Comparison of ENCODE assay signal across 20 mouse cellular contexts in the genomic region with DNA sequence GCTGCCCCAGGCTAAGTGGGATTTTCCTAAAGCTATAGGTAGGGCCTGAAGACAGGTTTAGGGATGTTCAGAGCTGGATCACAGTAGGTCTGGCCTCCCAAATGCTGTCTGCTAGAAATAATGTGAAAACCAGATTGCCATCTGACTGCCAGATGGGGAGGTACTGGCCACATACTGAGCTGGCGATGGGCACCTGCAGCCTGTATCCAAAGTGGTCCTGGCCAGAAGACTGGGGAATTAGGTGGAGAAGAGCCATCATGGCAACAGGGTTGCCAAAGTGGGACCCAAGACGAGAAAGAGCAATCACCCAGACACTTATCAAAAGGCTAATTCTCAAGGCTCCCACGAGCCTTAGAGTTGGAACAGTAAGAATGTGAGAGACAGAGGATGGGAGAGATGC. TPM values are rescaled to one million over a fixed set of nuclear protein-coding genes. Genes with fewer than 3 reads are reported as not detected.
A peak's percentile ranks its signal among the peaks of the same experiment; 100 is the strongest.
DNase-seq lines count a peak whose midpoint lies in the region; ATAC-seq lines count a peak whose summit lies in the region.
"Had no signal": no experiment of that assay in that cellular context is flagged by ENCODE, and none has a peak within 500 bp of the region (broad histone marks: within the 10 kb centered on the region; RNA-seq: fewer than 3 reads in every experiment).

No protein-coding gene starts in this region.

- H3K27ac ChIP-seq in hindbrain, embryonic 13.5 days, result no peak overlapping the region
- H3K27ac ChIP-seq in hindbrain, embryonic 10.5 days, result no peak overlapping the region
- H3K27ac ChIP-seq in midbrain, embryonic 13.5 days, result no peak overlapping the region
- H3K27ac ChIP-seq in midbrain, embryonic 11.5 days (ENCODE audit: low read depth, low read length), result no peak overlapping the region
- H3K27ac ChIP-seq in hindbrain, embryonic 16.5 days (ENCODE audit: low read depth, low read length), result no peak overlapping the region
- H3K27ac ChIP-seq: embryonic facial prominence, embryonic 15.5 days; heart, adult 2 months had no signal

- no peaks in the 10 kb centered on the region for H3K36me3 ChIP-seq in hindbrain, embryonic 13.5 days
- H3K36me3 ChIP-seq in hindbrain, embryonic 10.5 days, result peaks cover 9% of the 10 kb centered on the region
- H3K36me3 ChIP-seq in midbrain, embryonic 13.5 days, result no peaks in the 10 kb centered on the region
- H3K36me3 ChIP-seq in midbrain, embryonic 11.5 days (ENCODE audit: control insufficient read depth, insufficient read depth, low read length), result no peaks in the 10 kb centered on the region
- no peaks in the 10 kb centered on the region for H3K36me3 ChIP-seq in hindbrain, embryonic 16.5 days (ENCODE audit: control insufficient read depth, insufficient read depth, low read length)
- H3K36me3 ChIP-seq: embryonic facial prominence, embryonic 15.5 days; G1E had no signal

- H3K4me2 ChIP-seq in hindbrain, embryonic 13.5 days, result peak overlapping the region; percentile 91
- peak overlapping the region; percentile 80 for H3K4me2 ChIP-seq in midbrain, embryonic 13.5 days (replicated peaks)
- H3K4me2 ChIP-seq in midbrain, embryonic 11.5 days, result no peak overlapping the region
- H3K4me2 ChIP-seq in hindbrain, embryonic 16.5 days (ENCODE audit: low read length), result 0 out of 2 replicates have a peak overlapping the region, but pooled peaks have one; percentile 5
- H3K4me2 ChIP-seq: embryonic facial prominence, embryonic 15.5 days had no signal

- WGBS in hindbrain, embryonic 13.5 days, result 85% methylated on average over 3 of the region's 3 CpGs
- WGBS in hindbrain, embryonic 10.5 days, result 85% methylated on average over 3 of the region's 3 CpGs
- WGBS in midbrain, embryonic 13.5 days, result 91% methylated on average over 3 of the region's 3 CpGs
- 83% methylated on average over 3 of the region's 3 CpGs for WGBS in midbrain, embryonic 11.5 days
- 74% methylated on average over 3 of the region's 3 CpGs for WGBS in hindbrain, embryonic 16.5 days

- H3K9ac ChIP-seq in hindbrain, embryonic 13.5 days, result no peak overlapping the region
- no peak overlapping the region for H3K9ac ChIP-seq in midbrain, embryonic 13.5 days (replicated peaks)
- no peak overlapping the region for H3K9ac ChIP-seq in midbrain, embryonic 11.5 days (ENCODE audit: low read length)
- H3K9ac ChIP-seq in hindbrain, embryonic 16.5 days (ENCODE audit: low read depth, low read length), result no peak overlapping the region
- H3K9ac ChIP-seq: embryonic facial prominence, embryonic 15.5 days had no signal

- peaks cover 68% of the 10 kb centered on the region for H3K4me1 ChIP-seq in hindbrain, embryonic 13.5 days (replicated peaks)
- H3K4me1 ChIP-seq in hindbrain, embryonic 10.5 days (replicated peaks), result peaks cover 80% of the 10 kb centered on the region
- H3K4me1 ChIP-seq in midbrain, embryonic 13.5 days (replicated peaks), result peaks cover 55% of the 10 kb centered on the region
- peaks cover 12% of the 10 kb centered on the region for H3K4me1 ChIP-seq in midbrain, embryonic 11.5 days (ENCODE audit: control insufficient read depth, insufficient read depth, low read length)
- H3K4me1 ChIP-seq in hindbrain, embryonic 16.5 days (ENCODE audit: control insufficient read depth, insufficient read depth, low read depth, low read length), result peaks cover 20% of the 10 kb centered on the region

- no peaks in the 10 kb centered on the region for H3K9me3 ChIP-seq in hindbrain, embryonic 13.5 days
- no peaks in the 10 kb centered on the region for H3K9me3 ChIP-seq in hindbrain, embryonic 10.5 days
- H3K9me3 ChIP-seq in midbrain, embryonic 13.5 days, result no peaks in the 10 kb centered on the region
- no peaks in the 10 kb centered on the region for H3K9me3 ChIP-seq in midbrain, embryonic 11.5 days (ENCODE audit: control insufficient read depth, low read length)
- no peaks in the 10 kb centered on the region for H3K9me3 ChIP-seq in hindbrain, embryonic 16.5 days (ENCODE audit: control insufficient read depth, low read length)
- H3K9me3 ChIP-seq: embryonic facial prominence, embryonic 15.5 days had no signal

- H3K4me3 ChIP-seq in hindbrain, embryonic 13.5 days, result no peak overlapping the region
- no peak overlapping the region for H3K4me3 ChIP-seq in hindbrain, embryonic 10.5 days
- no peak overlapping the region for H3K4me3 ChIP-seq in midbrain, embryonic 13.5 days (replicated peaks)
- no peak overlapping the region for H3K4me3 ChIP-seq in midbrain, embryonic 11.5 days (ENCODE audit: low read depth, low read length)
- H3K4me3 ChIP-seq in hindbrain, embryonic 16.5 days (ENCODE audit: low read length), result no peak overlapping the region
- H3K4me3 ChIP-seq: embryonic facial prominence, embryonic 15.5 days; heart, adult 2 months had no signal

- peak; percentile 55 to 73 for DNase-seq in cerebellum, postnatal 10 days
- no peak for DNase-seq in cerebellum, adult 9-10 months
- DNase-seq in hindbrain, embryonic 10.5 days (ENCODE audit: low spot score), result no peak
- DNase-seq in midbrain, embryonic 11.5 days (ENCODE audit: low spot score, missing footprints), result no peak
- DNase-seq in adrenal gland, postnatal 4 days (ENCODE audit: low spot score in 2 of 2), result no peak
- DNase-seq: adrenal gland, postnatal 36 days; cerebellum, adult 9-11 months; embryo, embryonic 11 days; gastrocnemius, postnatal 10 days; heart, adult 2 months; heart, postnatal 14 days; kidney, postnatal 4 days; lung, adult 18-20 months had no signal

- H3K27me3 ChIP-seq in hindbrain, embryonic 13.5 days, result peaks cover 12% of the 10 kb centered on the region
- peaks cover 29% of the 10 kb centered on the region for H3K27me3 ChIP-seq in hindbrain, embryonic 10.5 days (ENCODE audit: insufficient read depth, poor library complexity, severe bottlenecking)
- peaks cover 24% of the 10 kb centered on the region for H3K27me3 ChIP-seq in midbrain, embryonic 13.5 days
- H3K27me3 ChIP-seq in midbrain, embryonic 11.5 days (ENCODE audit: control insufficient read depth, insufficient read depth, low read length), result peaks cover 19% of the 10 kb centered on the region
- no peaks in the 10 kb centered on the region for H3K27me3 ChIP-seq in hindbrain, embryonic 16.5 days (replicated peaks; ENCODE audit: control insufficient read depth, insufficient read depth, low read length)
- H3K27me3 ChIP-seq: embryonic facial prominence, embryonic 15.5 days had no signal

- no peak for ATAC-seq in hindbrain, embryonic 13.5 days (ENCODE audit: low FRiP score)
- ATAC-seq in midbrain, embryonic 13.5 days, result no peak
- ATAC-seq in midbrain, embryonic 11.5 days (ENCODE audit: low FRiP score), result no peak
- ATAC-seq in hindbrain, embryonic 16.5 days, result no peak
- ATAC-seq: CD4-positive, CD25-positive, alpha-beta regulatory T cell, adult 4 months; intestine, postnatal 0 days had no signal

RNA-seq across cellular contexts. Expression of a gene that starts 6.1 kb away (rescaled TPM):
- 3.8 and 5.7 TPM in 2 replicates for polyA plus RNA-seq in hindbrain, embryonic 13.5 days (2015; fragmentation: Nextera tagmentation; extraction: Ambion mirVana)
- 3.2 and 3.7 TPM in 2 replicates for polyA plus RNA-seq in hindbrain, embryonic 10.5 days (2016; fragmentation: Nextera tagmentation; extraction: Ambion mirVana)
- 2.7 and 3.6 TPM in 2 replicates for polyA plus RNA-seq in midbrain, embryonic 13.5 days (2015; fragmentation: Nextera tagmentation; extraction: Ambion mirVana)
- polyA plus RNA-seq in midbrain, embryonic 11.5 days (2014; fragmentation: Nextera tagmentation; extraction: Ambion mirVana), result 2.7 and 2.8 TPM in 2 replicates
- 2.6 and 3.8 TPM in 2 replicates for polyA plus RNA-seq in hindbrain, embryonic 16.5 days (2015; fragmentation: Nextera tagmentation; extraction: Ambion mirVana)
- total RNA-seq in adrenal gland, postnatal 4 days (2021), result 10 to 100 TPM; 52.3 to 55.3 TPM
- total RNA-seq: G1E had no signal
- polyA plus RNA-seq: G1E had no signal

Comparison
In these comparisons a context has a peak if more than half of its experiments do, and no peak if none do; other contexts are left out.
1. DNase-seq: peak in cerebellum, postnatal 10 days (2 of 2); none in cerebellum, adult 9-10 months (single experiment), hindbrain, embryonic 10.5 days (single experiment), midbrain, embryonic 11.5 days (single experiment) and adrenal gland, postnatal 4 days (0 of 2).